Mouse (Mus musculus) hindbrain, postnatal 0 days (tissue): ENCODE results near the gene Syt13. TPM values are rescaled to one million over a fixed set of nuclear protein-coding genes. Genes with fewer than 3 reads are reported as not detected.

Experiments
- ATAC-seq: fragments of 200-750 bp; cut with Nextera tagmentation; 2 replicates; pipeline ENCODE4 v1.8.0; 2017; ENCODE audit warnings: mild to moderate bottlenecking, moderate TSS enrichment, moderate library complexity
- DNase-seq: peaks from one replicate; pipeline ENCODE4 v3.0.0-alpha.2; 2015; ENCODE audit warnings: low spot score
- H3K27ac ChIP-seq: fragments of 300-500 bp; sonication (generic); 2 replicates; pipeline ENCODE4 v1.5.1; 2014; ENCODE audit warnings: mild to moderate bottlenecking
- H3K27me3 ChIP-seq: fragments of 300-500 bp; sonication (generic); 2 replicates; pipeline ENCODE4 v1.6.1; 2014; ENCODE audit warnings: low read length, mixed read lengths; ENCODE audit not compliant: insufficient read depth
- H3K36me3 ChIP-seq: fragments of 300-500 bp; sonication (generic); 2 replicates; pipeline ENCODE4 v1.6.1; 2014; ENCODE audit warnings: low read length, mixed read lengths; ENCODE audit not compliant: insufficient read depth
- H3K4me1 ChIP-seq: fragments of 300-500 bp; sonication (generic); 2 replicates; pipeline ENCODE4 v1.6.1; 2014; ENCODE audit warnings: antibody characterized with exemption, low read length, mixed read lengths; ENCODE audit not compliant: insufficient read depth
- H3K4me2 ChIP-seq: fragments of 300-500 bp; sonication (generic); 2 replicates; pipeline ENCODE4 v1.6.1; 2014; ENCODE audit warnings: low read depth, mild to moderate bottlenecking, low read length, moderate library complexity, mixed read lengths
- H3K4me3 ChIP-seq: fragments of 300-500 bp; sonication (generic); 2 replicates; pipeline ENCODE4 v1.5.1; 2014; ENCODE audit warnings: low read length
- H3K9ac ChIP-seq: fragments of 300-500 bp; sonication (generic); replicated peaks from 2 replicates; pipeline ENCODE4 v1.6.1; 2014; ENCODE audit warnings: mild to moderate bottlenecking, low read length, moderate library complexity, mixed read lengths
- H3K9me3 ChIP-seq: fragments of 300-500 bp; sonication (generic); 2 replicates; pipeline ENCODE4 v1.6.1; 2016; ENCODE audit warnings: low read length, mixed read lengths
- CTCF ChIP-seq: IDR thresholded peaks from 2 replicates; pipeline ENCODE4 v1.5.1; 2016; ENCODE audit warnings: antibody characterized with exemption, control low read depth, low read depth
- WGBS: fragments of 180-500 bp; shearing (Covaris S2); extraction: QIAGEN DNeasy Blood & Tissue Kit; methylation state at CpG from one replicate; pipeline ENCODE4 v1.1.7; 2014; 5-methylcytosine and 5-hydroxymethylcytosine counted together
- polyA plus RNA-seq: library from polyadenylated mRNA; unstranded; fragments of >200 nt; fragmentation: Nextera tagmentation; extraction: Ambion mirVana; gene quantifications from 2 replicates; pipeline ENCODE4 v1.2.1, GENCODE M21; 2015
- total RNA-seq: library from RNA; depleted of rRNA; stranded (reverse); fragments of >200 nt; gene quantifications from 2 replicates; pipeline ENCODE4 v1.2.3, GENCODE M21; 2014; rRNA removed

The Syt13 gene
- total RNA-seq (145 and 146 TPM in 2 replicates), polyA plus RNA-seq (61.5 and 70.8 TPM in 2 replicates)

DNA sequence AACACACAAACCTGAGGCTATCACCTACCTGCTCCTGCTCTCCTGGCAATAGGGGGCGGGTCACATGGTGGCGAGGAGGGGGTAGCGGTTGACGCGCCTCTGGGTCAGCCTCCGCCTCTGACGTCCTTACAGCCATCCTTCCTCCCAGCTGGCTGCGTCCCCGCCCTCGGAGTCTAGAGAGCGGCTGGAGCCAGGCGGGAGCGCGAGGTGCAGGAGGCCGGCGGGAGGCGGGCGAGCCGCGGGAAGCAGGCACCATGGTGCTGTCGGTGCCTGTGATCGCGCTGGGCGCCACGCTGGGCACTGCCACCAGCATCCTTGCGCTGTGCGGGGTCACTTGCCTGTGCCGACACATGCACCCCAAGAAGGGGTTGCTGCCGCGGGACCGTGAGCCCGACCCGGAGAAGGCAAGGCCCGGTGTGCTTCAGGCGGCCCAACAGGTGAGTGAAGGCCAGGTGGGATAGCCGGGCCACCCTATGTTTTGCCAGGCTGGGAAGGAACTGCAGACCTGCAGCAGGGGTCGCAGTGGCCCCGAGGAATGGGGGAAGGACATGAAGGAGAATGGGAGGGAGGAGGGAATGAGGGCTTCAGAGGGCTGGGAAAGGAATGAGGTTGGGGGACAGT is at the start of gene Syt13:
TSS of gene Syt13 (plus strand) at position 166 of the 621 bp plus-strand sequence.
- H3K9ac ChIP-seq: peak within 1 kb of the TSS; percentile 65
- peak; percentile 66 for TF ChIP-seq CTCF
- DNase-seq: peak; percentile 81
- peak within 1 kb of the TSS; percentile 50 for H3K4me3 ChIP-seq
- H3K27me3 ChIP-seq: no peaks in the 10 kb centered on the region
- H3K9me3 ChIP-seq: no peaks in the 10 kb centered on the region
- WGBS: under 1% methylated on average over 36 of the region's 38 CpGs
- H3K27ac ChIP-seq: peak within 1 kb of the TSS; percentile 74
- H3K4me1 ChIP-seq: peaks cover 41% of the 10 kb centered on the region
- no peaks in the 10 kb centered on the region for H3K36me3 ChIP-seq
- peak; percentile 87 for ATAC-seq
- H3K4me2 ChIP-seq: peak within 1 kb of the TSS; percentile 77

DNA sequence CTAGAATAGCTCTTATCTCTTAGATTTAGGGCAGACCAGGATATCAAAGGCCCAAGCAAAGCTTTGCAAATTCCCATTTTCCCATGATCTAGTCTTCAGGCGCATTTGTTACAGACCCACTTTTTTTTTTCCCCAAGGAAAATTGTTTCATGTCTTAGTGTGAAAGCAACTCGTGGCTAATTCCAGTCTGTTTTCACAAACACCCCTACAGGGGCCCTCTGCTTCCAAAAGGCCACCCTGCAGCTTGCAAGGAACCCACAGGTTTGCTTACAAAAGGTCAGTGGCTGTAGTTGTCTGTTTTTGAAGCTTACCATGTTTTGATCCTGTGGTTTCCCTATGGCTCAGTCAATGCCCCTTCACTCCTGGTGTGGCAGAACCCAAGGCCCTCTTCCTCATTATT is 48.3 kb upstream of the Syt13 start:
- no peak overlapping the region for H3K4me3 ChIP-seq
- H3K9me3 ChIP-seq: no peaks in the 10 kb centered on the region
- H3K27ac ChIP-seq: no peak overlapping the region
- 37% methylated on average over 2 of the region's 2 CpGs for WGBS
- H3K27me3 ChIP-seq: no peaks in the 10 kb centered on the region
- TF ChIP-seq CTCF: no peak
- DNase-seq (no peak), ATAC-seq (no peak)
- H3K4me2 ChIP-seq: no peak overlapping the region
- H3K4me1 ChIP-seq: no peaks in the 10 kb centered on the region
- no peak overlapping the region for H3K9ac ChIP-seq
- no peaks in the 10 kb centered on the region for H3K36me3 ChIP-seq

DNA sequence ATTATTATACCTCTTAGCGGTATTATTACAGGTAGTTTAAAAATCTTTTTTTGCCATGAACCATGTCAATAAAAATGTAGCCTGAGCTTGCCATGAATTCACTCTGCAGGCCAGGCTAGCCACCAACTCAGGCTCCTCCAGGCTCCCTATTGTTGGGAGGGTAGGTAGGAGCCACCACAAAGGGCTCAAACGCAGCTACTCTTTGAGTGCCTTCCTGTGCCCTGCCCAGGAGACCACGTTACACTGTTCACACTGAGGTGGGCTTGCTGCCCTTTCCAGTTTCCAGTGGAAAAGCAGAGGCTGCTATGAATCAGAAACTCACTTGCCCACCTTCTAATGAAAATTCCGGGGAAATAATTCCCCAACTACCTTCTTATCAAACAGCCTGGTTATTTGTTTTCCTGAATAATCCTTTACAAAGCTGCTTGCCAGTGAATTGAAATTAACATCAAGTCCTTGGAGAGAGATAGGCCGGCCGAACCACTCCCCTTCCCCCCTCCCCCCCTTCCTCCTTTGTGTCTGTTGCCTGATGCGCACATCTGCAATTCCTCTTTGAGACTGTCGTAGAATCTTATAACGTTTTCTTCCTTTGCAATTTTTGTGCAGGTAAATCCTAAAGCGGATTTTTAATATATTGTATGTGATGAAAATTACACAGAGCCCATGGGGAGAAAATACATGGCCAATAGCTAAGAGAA is 44.6 kb upstream of the Syt13 start:
- Histone ChIP-seq H3K36me3 (no peaks in the 10 kb centered on the region), H3K9ac (no peak overlapping the region), H3K4me2 (no peak overlapping the region), H3K4me1 (no peaks in the 10 kb centered on the region), H3K27me3 (no peaks in the 10 kb centered on the region), H3K27ac (0 out of 2 replicates have a peak overlapping the region, but pooled peaks have one; percentile 12), H3K9me3 (no peaks in the 10 kb centered on the region), H3K4me3 (no peak overlapping the region)
- 18% methylated on average over 10 of the region's 10 CpGs for WGBS
- ATAC-seq: no peak
- no peak for DNase-seq
- no peak for TF ChIP-seq CTCF

DNA sequence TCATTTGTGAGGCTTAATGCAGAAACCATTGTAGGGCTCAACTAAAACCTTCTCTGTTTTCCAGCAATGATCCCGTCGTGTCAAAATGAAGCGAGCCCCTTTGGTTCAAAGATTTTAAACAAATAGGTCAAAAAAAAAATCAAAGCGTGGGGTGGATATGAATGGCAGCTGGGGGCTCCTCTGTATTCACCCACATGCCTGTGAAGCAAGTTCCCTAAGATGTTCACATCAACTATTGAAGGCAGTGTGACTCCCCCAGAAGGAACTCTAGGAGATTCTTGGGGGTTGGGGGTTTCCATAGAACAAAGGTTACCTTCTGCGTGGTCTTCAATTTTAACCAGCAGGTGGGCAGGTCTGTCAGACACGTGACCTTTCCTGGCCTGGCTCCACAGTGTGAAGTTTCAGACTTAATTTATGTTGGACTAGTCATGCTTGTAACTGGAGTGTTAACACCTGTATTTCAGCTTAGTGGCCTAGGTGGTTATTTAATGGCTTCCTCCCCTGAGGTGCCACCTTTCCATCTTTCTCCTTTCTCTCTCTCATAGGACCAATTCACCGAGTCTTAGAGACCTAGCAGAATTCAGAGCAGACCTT is 43.7 kb upstream of the Syt13 start:
- no peaks in the 10 kb centered on the region for H3K9me3 ChIP-seq
- 30% methylated on average over 7 of the region's 7 CpGs for WGBS
- no peak overlapping the region for H3K9ac ChIP-seq
- no peak for TF ChIP-seq CTCF
- no peak overlapping the region for H3K4me2 ChIP-seq
- no peaks in the 10 kb centered on the region for H3K27me3 ChIP-seq
- no peak overlapping the region for H3K4me3 ChIP-seq
- H3K27ac ChIP-seq: 0 out of 2 replicates have a peak overlapping the region, but pooled peaks have one; percentile 12
- DNase-seq (no peak), ATAC-seq (no peak)
- H3K4me1 ChIP-seq: no peaks in the 10 kb centered on the region
- no peaks in the 10 kb centered on the region for H3K36me3 ChIP-seq

DNA sequence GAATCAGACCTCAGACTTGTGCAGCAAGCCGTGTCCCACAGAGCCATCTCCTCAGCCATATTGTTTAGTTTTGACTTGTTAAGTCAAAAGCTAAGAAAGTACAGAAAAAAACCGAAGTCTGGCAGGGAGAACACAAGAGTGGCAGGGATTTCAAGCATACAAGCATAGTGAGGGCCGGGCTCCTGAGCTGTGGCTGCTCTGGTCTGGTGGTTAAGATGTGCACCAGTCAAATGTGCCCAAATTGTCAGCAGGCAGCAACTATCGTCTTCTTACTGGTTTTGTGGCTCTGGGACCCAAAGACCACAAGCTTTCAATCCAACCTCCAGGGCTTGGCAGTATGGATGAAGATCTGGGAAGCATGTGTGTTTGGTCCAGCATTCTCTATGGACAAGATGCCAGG is 42.2 kb upstream of the Syt13 start:
- Histone ChIP-seq H3K36me3 (no peaks in the 10 kb centered on the region), H3K4me3 (no peak overlapping the region), H3K27ac (no peak overlapping the region), H3K9ac (no peak overlapping the region), H3K9me3 (no peaks in the 10 kb centered on the region), H3K27me3 (no peaks in the 10 kb centered on the region), H3K4me1 (no peaks in the 10 kb centered on the region), H3K4me2 (no peak overlapping the region)
- DNase-seq (no peak), ATAC-seq (no peak)
- no peak for TF ChIP-seq CTCF
- WGBS: 83% methylated on average over 4 of the region's 4 CpGs

DNA sequence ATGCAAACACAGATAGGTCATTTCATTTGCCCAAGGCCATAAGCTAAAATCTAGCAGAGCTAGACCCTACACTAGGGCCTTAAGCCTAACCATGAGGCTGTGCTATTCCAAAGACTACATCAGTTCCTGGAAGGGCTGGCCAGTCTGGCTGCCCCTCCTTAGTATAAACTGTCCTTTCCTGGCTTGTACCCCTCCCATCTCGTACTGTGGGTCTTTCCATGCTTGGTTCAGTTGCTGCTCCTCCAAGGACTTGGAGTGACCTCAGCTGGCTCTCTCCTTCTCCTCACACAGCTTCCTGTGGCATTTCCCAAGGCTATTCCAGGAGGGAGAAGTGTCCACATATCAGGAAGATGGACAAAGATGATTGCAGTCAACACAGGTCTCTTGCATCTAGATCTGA is 40.3 kb upstream of the Syt13 start:
- no peak for ATAC-seq
- Histone ChIP-seq H3K9me3 (no peaks in the 10 kb centered on the region), H3K27me3 (no peaks in the 10 kb centered on the region), H3K4me3 (no peak overlapping the region), H3K4me1 (no peaks in the 10 kb centered on the region), H3K9ac (no peak overlapping the region), H3K27ac (no peak overlapping the region), H3K36me3 (no peaks in the 10 kb centered on the region), H3K4me2 (no peak overlapping the region)
- TF ChIP-seq CTCF: no peak
- no peak for DNase-seq
- 86% methylated on average over 1 of the region's 1 CpGs for WGBS

DNA sequence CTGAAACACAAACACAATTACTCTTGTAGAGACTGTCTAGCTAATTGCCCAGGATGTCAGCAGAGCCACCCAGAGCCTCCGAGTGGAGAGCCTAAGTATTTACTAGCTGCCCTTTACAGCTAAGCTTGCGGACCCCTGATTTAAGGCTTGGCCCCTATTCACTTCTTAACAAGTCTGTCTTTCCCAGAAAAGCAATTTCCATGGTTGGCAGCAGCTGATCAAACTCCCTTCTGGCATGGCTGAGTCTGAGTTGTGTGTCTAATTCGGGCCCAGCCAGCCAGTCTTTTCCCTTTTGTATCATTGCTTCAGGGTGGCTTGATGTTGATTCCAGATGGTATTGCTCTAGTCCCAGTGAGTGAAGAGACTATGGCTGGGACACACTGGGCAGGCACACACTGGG is 37.4 kb upstream of the Syt13 start:
- DNase-seq (peak; percentile 46), ATAC-seq (0 out of 2 replicates have a peak, but pooled peaks have one; percentile 48)
- Histone ChIP-seq H3K4me2 (no peak overlapping the region), H3K9ac (no peak overlapping the region), H3K4me1 (no peaks in the 10 kb centered on the region), H3K4me3 (no peak overlapping the region), H3K9me3 (no peaks in the 10 kb centered on the region), H3K27me3 (no peaks in the 10 kb centered on the region), H3K36me3 (no peaks in the 10 kb centered on the region), H3K27ac (no peak overlapping the region)
- no peak for TF ChIP-seq CTCF
- 41% methylated on average over 3 of the region's 3 CpGs for WGBS
